Mouse (Mus musculus): ENCODE results near the gene Atg4a. TPM values are rescaled to one million over a fixed set of nuclear protein-coding genes. Genes with fewer than 3 reads are reported as not detected.

Gene Atg4a
- polyA plus RNA-seq, 1 experiment = 15.8 TPM

GRCm38 (mm10) chrX:140997912-140998545 lies 41.3 kb downstream of the Atg4a start:
- Histone ChIP-seq H3K4me1 (ENCODE audit: control insufficient read depth, insufficient read depth, insufficient read length, low read length) (no peaks in the 10 kb centered on the region), H3K27ac (replicated peaks; ENCODE audit: low read depth, low read length) (no peak overlapping the region), H3K4me3 (ENCODE audit: insufficient read depth, low read depth, low read length) (no peak overlapping the region)

- Histone ChIP-seq H3K27ac (replicated peaks; ENCODE audit: low read depth, low read length) (no peak overlapping the region), H3K4me1 (ENCODE audit: control insufficient read depth, insufficient read depth, insufficient read length, low read length) (no peaks in the 10 kb centered on the region), H3K4me3 (ENCODE audit: insufficient read depth, low read depth, low read length) (no peak overlapping the region)
Observed at GRCm38 (mm10) chrX:140998885-140999284, 42.2 kb downstream of the Atg4a start.

- no peak overlapping the region for H3K4me3 ChIP-seq (ENCODE audit: insufficient read depth, low read depth, low read length)
- no peak overlapping the region for H3K27ac ChIP-seq (replicated peaks; ENCODE audit: low read depth, low read length)
Observed at GRCm38 (mm10) chrX:141149705-141150104, 193.0 kb downstream of the Atg4a start.

GRCm38 (mm10) chrX:141150290-141150689 lies 193.6 kb downstream of the Atg4a start:
- H3K4me3 ChIP-seq (ENCODE audit: insufficient read depth, low read depth, low read length) = no peak overlapping the region
- H3K4me1 ChIP-seq (ENCODE audit: control insufficient read depth, insufficient read depth, insufficient read length, low read length) = no peaks in the 10 kb centered on the region
- H3K27ac ChIP-seq (replicated peaks; ENCODE audit: low read depth, low read length) = no peak overlapping the region

More at GRCm38 (mm10) chrX:141149705-141150104, 193.0 kb downstream of the Atg4a start:
- H3K4me1 ChIP-seq (ENCODE audit: control insufficient read depth, insufficient read depth, insufficient read length, low read length) = no peaks in the 10 kb centered on the region

DNA sequence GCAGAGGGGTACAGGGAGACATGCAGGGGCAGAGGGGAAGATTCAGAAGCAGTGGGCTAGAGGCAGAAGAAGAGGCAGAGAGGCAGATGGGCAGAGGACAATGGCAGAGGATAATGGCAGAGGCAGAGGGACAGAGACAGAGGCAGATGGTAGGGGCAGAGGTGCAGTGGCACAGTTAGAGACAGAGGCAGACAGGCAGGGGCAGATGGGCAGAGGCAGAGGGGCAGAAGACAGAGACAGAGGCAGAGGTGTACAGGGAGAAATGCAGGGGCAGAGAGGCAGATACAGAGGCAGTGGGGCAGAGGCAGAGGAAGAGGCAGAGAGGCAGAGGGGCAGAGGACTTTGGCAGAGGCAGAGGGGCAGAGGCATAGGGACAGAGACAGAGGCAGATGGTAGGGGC lies 194.5 kb downstream of the Atg4a start:
- no peak overlapping the region for H3K4me3 ChIP-seq (ENCODE audit: insufficient read depth, low read depth, low read length)
- no peak overlapping the region for H3K27ac ChIP-seq (replicated peaks; ENCODE audit: low read depth, low read length)
- H3K4me1 ChIP-seq (ENCODE audit: control insufficient read depth, insufficient read depth, insufficient read length, low read length) = no peaks in the 10 kb centered on the region

DNA sequence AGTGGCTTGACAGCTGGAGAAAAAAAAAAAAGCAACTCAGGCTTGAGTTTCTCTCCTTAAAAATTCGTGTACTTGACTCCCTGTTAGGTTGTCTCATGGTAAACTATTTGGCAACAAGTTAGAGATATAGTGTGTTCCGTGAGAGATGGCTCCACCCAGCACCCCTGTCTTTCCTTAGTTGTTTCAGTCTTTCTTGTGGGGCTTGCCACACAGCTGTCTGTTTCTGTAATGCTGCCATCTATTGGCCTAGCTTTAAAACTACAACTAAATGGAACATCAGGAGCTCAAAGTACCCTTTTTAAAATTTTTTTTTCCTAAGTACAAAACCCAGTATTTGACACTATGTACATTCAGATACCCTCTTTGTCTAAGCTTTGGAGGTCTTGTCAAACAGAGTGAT lies 200.0 kb downstream of the Atg4a start:
- Histone ChIP-seq H3K27ac (replicated peaks; ENCODE audit: low read depth, low read length) (no peak overlapping the region), H3K4me1 (ENCODE audit: control insufficient read depth, insufficient read depth, insufficient read length, low read length) (no peaks in the 10 kb centered on the region), H3K4me3 (ENCODE audit: insufficient read depth, low read depth, low read length) (no peak overlapping the region)

DNA sequence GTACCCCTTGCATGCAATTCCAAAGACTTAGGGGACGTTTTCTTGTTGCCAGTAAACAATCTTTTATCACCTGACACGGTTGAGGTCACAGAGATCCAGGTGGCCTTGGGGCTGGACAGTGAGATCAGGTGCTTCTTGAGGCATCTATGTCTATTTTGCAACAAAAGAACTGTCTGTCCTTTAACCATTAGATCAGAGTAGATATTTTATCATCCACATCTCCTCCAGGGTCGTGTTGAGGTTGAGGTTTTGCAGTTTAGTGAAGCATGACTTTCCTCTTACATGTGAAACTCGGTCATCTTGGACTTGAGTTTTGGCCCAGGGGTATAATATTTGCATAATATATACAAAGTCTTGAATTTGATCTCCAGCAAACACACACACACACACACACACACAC lies 200.9 kb downstream of the Atg4a start:
- H3K4me1 ChIP-seq (ENCODE audit: control insufficient read depth, insufficient read depth, insufficient read length, low read length) = no peaks in the 10 kb centered on the region
- H3K4me3 ChIP-seq (ENCODE audit: insufficient read depth, low read depth, low read length) = no peak overlapping the region
- H3K27ac ChIP-seq (replicated peaks; ENCODE audit: low read depth, low read length) = no peak overlapping the region

DNA sequence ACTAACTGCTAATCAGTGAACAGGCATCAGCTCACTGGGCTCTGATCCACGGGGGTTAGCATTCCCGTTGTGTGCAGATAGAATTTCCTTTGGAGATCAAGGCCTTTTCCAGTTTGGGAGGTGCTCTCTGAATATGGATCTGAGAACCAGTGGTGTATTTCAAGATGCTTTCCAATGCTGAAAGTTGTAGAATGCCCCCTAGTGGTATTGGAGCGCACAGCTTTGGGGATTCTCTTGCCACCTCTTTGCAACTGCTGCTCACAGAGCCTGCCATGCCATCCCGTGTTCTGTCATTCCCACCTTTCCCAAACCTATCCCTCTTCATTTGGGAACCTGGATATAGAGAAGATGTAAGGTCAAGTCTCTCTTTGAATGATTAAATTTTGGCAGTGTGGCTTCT lies 201.5 kb downstream of the Atg4a start:
- Histone ChIP-seq H3K27ac (replicated peaks; ENCODE audit: low read depth, low read length) (no peak overlapping the region), H3K4me1 (ENCODE audit: control insufficient read depth, insufficient read depth, insufficient read length, low read length) (no peaks in the 10 kb centered on the region), H3K4me3 (ENCODE audit: insufficient read depth, low read depth, low read length) (no peak overlapping the region)

DNA sequence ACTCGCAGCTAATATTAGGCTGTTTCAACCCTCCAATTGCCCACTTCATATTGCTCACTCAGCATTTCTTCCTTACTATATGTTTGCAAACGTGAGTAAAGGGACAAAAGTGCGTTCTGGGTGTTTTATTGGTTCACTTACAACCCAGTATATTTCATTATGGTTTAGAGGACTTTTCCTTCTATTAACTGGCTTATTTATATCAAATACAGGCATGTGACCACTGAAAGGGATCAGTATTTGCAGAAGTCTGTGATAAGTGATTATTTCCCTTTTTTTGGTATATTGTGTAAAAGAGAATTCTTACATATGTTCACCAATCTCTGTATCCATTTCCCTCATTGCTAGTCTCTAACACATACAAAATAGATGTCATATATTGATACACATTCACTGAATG lies 203.7 kb downstream of the Atg4a start:
- H3K27ac ChIP-seq (replicated peaks; ENCODE audit: low read depth, low read length) = no peak overlapping the region
- H3K4me1 ChIP-seq (ENCODE audit: control insufficient read depth, insufficient read depth, insufficient read length, low read length) = no peaks in the 10 kb centered on the region
- H3K4me3 ChIP-seq (ENCODE audit: insufficient read depth, low read depth, low read length) = no peak overlapping the region

- no peak overlapping the region for H3K4me3 ChIP-seq (ENCODE audit: insufficient read depth, low read depth, low read length)
- H3K27ac ChIP-seq (replicated peaks; ENCODE audit: low read depth, low read length) = no peak overlapping the region
- no peaks in the 10 kb centered on the region for H3K4me1 ChIP-seq (ENCODE audit: control insufficient read depth, insufficient read depth, insufficient read length, low read length)
Observed at GRCm38 (mm10) chrX:141165067-141165466, 208.4 kb downstream of the Atg4a start.

DNA sequence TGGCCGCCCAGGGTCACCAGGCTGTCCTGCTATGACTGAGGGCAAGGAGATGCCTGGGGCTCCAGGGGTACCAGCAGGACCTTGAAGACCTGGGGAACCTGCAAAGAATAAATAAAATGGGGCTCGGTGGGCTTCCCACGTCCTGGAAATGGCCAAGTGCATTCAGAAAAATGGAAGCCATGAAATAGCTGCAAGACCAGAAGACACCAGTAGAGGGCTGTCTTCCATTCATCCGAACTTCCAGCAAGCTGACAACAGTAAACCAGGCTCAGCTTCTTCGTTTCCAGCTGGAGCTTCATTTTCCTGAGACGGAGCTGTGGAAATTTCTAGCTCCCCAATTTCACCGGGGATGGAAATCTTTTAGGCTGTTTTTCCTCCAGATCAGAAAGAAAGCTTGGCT lies 218.6 kb downstream of the Atg4a start:
- no peak overlapping the region for H3K4me3 ChIP-seq (ENCODE audit: insufficient read depth, low read depth, low read length)

GRCm38 (mm10) chrX:141195036-141195435 lies 238.3 kb downstream of the Atg4a start:
- Histone ChIP-seq H3K4me3 (ENCODE audit: insufficient read depth, low read depth, low read length) (no peak overlapping the region), H3K27ac (replicated peaks; ENCODE audit: low read depth, low read length) (no peak overlapping the region)

More for the DNA sequence above, 218.6 kb downstream of the Atg4a start:
- Histone ChIP-seq H3K4me1 (ENCODE audit: control insufficient read depth, insufficient read depth, insufficient read length, low read length) (no peaks in the 10 kb centered on the region), H3K27ac (replicated peaks; ENCODE audit: low read depth, low read length) (no peak overlapping the region)

DNA sequence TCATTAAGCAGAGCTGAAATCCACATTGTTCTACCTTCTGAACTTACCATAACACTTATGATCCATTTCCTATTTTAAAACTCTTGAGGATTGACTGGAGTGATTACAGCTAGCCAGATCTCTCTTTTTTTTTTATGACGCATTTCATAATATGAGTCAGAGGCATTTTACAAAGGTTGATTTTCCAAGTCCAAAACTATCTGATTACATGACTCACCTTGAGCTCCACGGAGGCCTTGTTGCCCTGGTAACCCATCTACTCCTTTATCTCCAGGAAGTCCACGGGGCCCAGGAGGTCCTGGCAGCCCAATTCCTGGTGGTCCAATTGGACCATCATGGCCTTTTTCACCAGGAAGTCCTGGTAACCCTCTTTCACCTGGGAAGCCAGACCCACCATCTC lies 242.3 kb downstream of the Atg4a start:
- Histone ChIP-seq H3K27ac (replicated peaks; ENCODE audit: low read depth, low read length) (no peak overlapping the region), H3K4me3 (ENCODE audit: insufficient read depth, low read depth, low read length) (no peak overlapping the region), H3K4me1 (ENCODE audit: control insufficient read depth, insufficient read depth, insufficient read length, low read length) (no peaks in the 10 kb centered on the region)

More at GRCm38 (mm10) chrX:141195036-141195435, 238.3 kb downstream of the Atg4a start:
- no peaks in the 10 kb centered on the region for H3K4me1 ChIP-seq (ENCODE audit: control insufficient read depth, insufficient read depth, insufficient read length, low read length)

- H3K4me1 ChIP-seq (ENCODE audit: control insufficient read depth, insufficient read depth, insufficient read length, low read length) = no peaks in the 10 kb centered on the region
- H3K27ac ChIP-seq (replicated peaks; ENCODE audit: low read depth, low read length) = no peak overlapping the region
- no peak overlapping the region for H3K4me3 ChIP-seq (ENCODE audit: insufficient read depth, low read depth, low read length)
Observed at GRCm38 (mm10) chrX:141212802-141213201, 256.1 kb downstream of the Atg4a start.

Data from brown adipose tissue, adult 24 weeks (tissue).